Mouse (Mus musculus) midbrain, embryonic 16.5 days (tissue): ENCODE data around the gene Zfp580. TPM values are rescaled to one million over a fixed set of nuclear protein-coding genes. Genes with fewer than 3 reads are reported as not detected.

ENCODE experiments used
- ATAC-seq: fragments of 200-750 bp; cut with Nextera tagmentation; 2 replicates; pipeline ENCODE4 v1.8.0; 2017; ENCODE audit warnings: moderate TSS enrichment
- H3K27ac ChIP-seq: fragments of 300-500 bp; sonication (generic); 2 replicates; pipeline ENCODE4 v1.5.1; 2014; ENCODE audit warnings: mild to moderate bottlenecking, low read length, mixed read lengths
- H3K27me3 ChIP-seq: fragments of 300-500 bp; sonication (generic); 2 replicates; pipeline ENCODE4 v1.6.1; 2014; ENCODE audit warnings: low read depth, low read length, mixed read lengths; ENCODE audit not compliant: control insufficient read depth, insufficient read depth
- H3K36me3 ChIP-seq: fragments of 300-500 bp; sonication (generic); 2 replicates; pipeline ENCODE4 v1.6.1; 2014; ENCODE audit warnings: mild to moderate bottlenecking, low read length, moderate library complexity, mixed read lengths; ENCODE audit not compliant: control insufficient read depth, insufficient read depth
- H3K4me1 ChIP-seq: fragments of 300-500 bp; sonication (generic); 2 replicates; pipeline ENCODE4 v1.6.1; 2014; ENCODE audit warnings: mild to moderate bottlenecking, low read length, mixed read lengths; ENCODE audit not compliant: control insufficient read depth, insufficient read depth
- H3K4me2 ChIP-seq: fragments of 300-500 bp; sonication (generic); 2 replicates; pipeline ENCODE4 v1.6.1; 2014; ENCODE audit warnings: mild to moderate bottlenecking, low read length, mixed read lengths
- H3K4me3 ChIP-seq: fragments of 300-500 bp; sonication (generic); 2 replicates; pipeline ENCODE4 v1.5.1; 2014; ENCODE audit warnings: low read depth, mild to moderate bottlenecking, low read length, moderate library complexity, mixed read lengths
- H3K9ac ChIP-seq: fragments of 300-500 bp; sonication (generic); 2 replicates; pipeline ENCODE4 v1.6.1; 2014; ENCODE audit warnings: low read depth, low read length, mixed read lengths
- H3K9me3 ChIP-seq: fragments of 300-500 bp; sonication (generic); replicated peaks from 2 replicates; pipeline ENCODE4 v1.6.1; 2014; ENCODE audit warnings: mild to moderate bottlenecking, low read length, mixed read lengths; ENCODE audit not compliant: control insufficient read depth, poor library complexity, severe bottlenecking
- WGBS: fragments of 180-500 bp; shearing (Covaris S2); extraction: QIAGEN DNeasy Blood & Tissue Kit; methylation state at CpG from one replicate; pipeline ENCODE4 v1.1.7; 2014; 5-methylcytosine and 5-hydroxymethylcytosine counted together
- polyA plus RNA-seq: library from polyadenylated mRNA; unstranded; fragments of >200 nt; fragmentation: Nextera tagmentation; extraction: Ambion mirVana; gene quantifications from 2 replicates; pipeline ENCODE4 v1.2.1, GENCODE M21; 2015

Zfp580 gene
- polyA plus RNA-seq, 1 experiment from 2014 or later: 117 TPM

DNA sequence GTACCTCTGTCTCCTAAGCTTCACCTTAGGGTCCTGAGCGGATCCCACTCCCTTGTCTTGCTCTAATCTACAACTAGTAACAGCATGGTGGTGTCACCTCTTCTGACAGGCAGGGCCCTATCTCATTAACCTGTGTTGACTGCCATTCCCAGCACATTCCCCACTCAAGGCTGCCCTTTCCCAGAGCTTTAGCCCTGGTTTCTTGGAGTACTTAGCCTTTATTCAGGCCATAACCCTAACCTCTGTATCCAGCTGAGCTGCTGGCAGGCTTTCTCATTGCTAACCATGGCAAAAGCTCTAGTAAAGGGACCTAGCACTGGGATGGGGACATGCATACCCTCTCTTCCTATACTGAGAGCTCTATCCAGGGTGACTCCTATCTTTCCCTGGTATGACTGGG, 7.3 kb downstream of the Zfp580 start:
- WGBS: 93% methylated on average over 1 of the region's 1 CpGs
- Histone ChIP-seq H3K4me1 (peaks cover 60% of the 10 kb centered on the region), H3K36me3 (no peaks in the 10 kb centered on the region), H3K4me3 (no peak overlapping the region), H3K9ac (no peak overlapping the region), H3K27me3 (peaks cover 15% of the 10 kb centered on the region), H3K27ac (no peak overlapping the region), H3K9me3 (no peaks in the 10 kb centered on the region), H3K4me2 (no peak overlapping the region)
- no peak for ATAC-seq

DNA sequence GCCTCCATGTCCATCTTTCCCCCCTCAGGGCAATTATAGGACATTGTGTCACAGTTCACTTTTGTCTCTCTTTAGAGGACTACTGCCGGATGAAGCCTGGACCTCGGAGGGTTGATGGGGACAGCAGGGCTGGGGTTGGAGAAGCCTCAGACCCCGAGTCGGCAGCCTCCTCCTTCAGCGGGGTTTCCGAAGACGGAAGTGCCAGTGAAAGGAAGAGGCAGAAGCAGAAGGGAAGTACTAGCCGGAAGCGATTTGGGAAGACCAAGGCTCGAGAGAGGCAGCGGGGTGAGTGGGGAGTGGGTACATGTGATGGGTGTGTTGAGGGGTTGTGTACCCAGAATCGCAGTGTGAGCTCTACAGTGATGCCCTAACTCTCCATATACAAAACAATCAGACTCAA, 8.1 kb downstream of the Zfp580 start:
- Histone ChIP-seq H3K4me3 (no peak overlapping the region), H3K9ac (peak overlapping the region; percentile 84), H3K27ac (peak overlapping the region; percentile 99), H3K27me3 (peaks cover 13% of the 10 kb centered on the region), H3K9me3 (no peaks in the 10 kb centered on the region), H3K4me2 (no peak overlapping the region), H3K36me3 (no peaks in the 10 kb centered on the region), H3K4me1 (peaks cover 60% of the 10 kb centered on the region)
- no peak for ATAC-seq
- WGBS: 88% methylated on average over 12 of the region's 12 CpGs

DNA sequence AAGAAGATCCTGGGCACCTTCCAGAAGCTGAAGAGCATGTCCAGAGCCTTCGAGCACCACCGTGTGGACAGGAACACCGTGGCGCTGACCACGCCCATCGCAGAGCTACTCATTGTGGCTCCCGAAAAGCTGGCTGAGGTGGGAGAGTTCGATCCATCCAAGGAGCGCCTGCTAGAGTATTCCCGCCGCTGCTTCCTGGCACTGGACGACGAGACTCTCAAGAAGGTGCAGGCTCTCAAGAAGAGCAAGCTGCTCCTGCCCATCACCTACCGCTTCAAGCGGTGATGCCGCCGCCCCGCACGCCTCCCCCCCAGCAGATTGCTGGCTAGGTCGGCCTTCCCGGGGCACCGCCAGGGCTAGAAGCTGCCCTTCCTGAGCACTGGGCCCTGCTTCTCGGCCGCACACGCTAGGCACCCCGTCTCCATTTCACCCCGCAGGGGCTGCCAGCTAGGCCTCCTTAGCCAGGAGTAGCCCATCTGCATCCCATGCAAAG, 8.9 kb downstream of the Zfp580 start:
- Histone ChIP-seq H3K4me2 (peak overlapping the region; percentile 83), H3K9ac (peak overlapping the region; percentile 84), H3K9me3 (no peaks in the 10 kb centered on the region), H3K27me3 (peaks cover 4% of the 10 kb centered on the region; the same call in 1 of the 2 replicates), H3K36me3 (no peaks in the 10 kb centered on the region), H3K27ac (peak overlapping the region; percentile 99), H3K4me1 (peaks cover 53% of the 10 kb centered on the region), H3K4me3 (peak overlapping the region; percentile 61)
- 2% methylated on average over 27 of the region's 27 CpGs for WGBS
- ATAC-seq: peak; percentile 3; the same call in 1 of the 2 replicates

DNA sequence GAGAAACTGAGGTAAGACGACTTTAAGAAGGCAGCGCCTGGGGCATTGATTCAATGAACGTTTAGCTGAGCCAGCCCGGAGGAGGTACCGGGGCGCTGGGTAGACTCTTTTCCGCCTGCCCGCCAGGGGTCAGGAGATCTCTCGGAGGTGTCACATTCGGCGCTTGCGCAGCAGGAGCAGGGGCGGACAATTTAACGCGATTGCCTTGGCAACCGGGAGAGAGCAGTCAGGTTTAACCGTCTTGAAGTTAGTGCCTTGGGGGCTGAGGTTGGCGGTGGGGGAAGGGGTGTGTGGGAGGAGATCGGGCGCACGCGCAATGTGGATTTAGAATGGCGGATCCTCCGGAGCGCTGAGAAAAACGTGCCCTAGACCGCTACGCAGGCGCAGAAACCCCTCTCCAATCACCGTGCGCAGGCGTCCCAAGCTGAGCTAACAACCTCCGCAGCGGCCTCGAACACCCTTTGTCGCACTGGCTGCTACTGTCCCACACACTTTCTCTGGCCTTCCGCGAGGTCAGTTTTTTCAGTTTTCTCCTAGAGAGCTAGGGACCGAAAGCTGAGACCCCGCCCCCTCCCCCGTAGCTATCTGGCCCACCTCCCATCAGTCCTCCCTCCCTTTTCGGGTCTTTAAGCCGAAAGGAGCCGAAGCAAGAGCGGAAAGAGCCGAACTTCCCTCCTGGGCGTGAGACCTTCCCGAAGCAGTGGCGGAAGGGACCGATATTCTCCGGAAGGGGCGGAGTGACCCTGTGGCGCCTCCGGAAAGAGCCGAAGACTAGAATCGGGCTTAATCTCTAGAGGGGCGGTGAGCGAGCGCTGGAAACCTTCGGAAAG, 9.8 kb downstream of the Zfp580 start:
- Histone ChIP-seq H3K4me1 (peaks cover 52% of the 10 kb centered on the region), H3K9me3 (no peaks in the 10 kb centered on the region), H3K36me3 (0 out of 2 replicates have a peak, but pooled peaks cover under 1% of the 10 kb centered on the region), H3K27ac (peak overlapping the region; percentile 99), H3K4me3 (peak overlapping the region; percentile 61), H3K27me3 (no peaks in the 10 kb centered on the region; the same call in 1 of the 2 replicates), H3K4me2 (peak overlapping the region; percentile 83), H3K9ac (peak overlapping the region; percentile 84)
- under 1% methylated on average over 60 of the region's 60 CpGs for WGBS
- ATAC-seq: peak; percentile 91

DNA sequence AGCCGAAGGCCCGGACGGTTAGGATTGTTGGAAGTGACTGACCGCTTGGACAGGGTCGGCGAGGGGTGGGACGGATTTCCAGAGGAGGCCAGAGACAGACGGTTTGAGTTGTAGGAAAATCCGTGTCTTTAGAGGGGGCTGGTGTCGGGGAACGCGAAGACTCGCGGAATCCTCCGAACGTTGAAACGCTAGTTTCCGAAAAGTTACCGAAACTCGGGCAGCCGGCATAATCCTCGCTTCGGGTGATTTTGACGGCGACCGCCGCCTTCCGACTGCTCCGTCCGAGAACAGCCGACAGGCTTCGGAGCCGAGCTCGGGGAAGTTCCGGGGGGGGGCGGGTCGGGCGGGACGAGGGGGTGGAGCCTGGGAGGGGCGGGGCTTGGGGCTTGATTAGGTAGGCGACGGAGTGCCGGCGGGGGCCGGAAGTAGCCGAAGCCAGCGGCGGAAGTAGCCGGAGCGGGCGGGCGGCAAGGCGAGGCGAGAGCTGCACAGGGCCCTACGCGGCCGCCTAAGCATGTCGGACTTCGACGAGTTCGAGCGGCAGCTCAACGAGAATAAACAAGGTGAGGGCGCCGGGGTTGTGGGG, 10.5 kb downstream of the Zfp580 start, which contains the start of gene U2af2:
Gene U2af2, plus strand, starts transcription at position 370 of the 586 bp plus-strand sequence.
- Histone ChIP-seq H3K27me3 (no peaks in the 10 kb centered on the region; the same call in 1 of the 2 replicates), H3K9me3 (no peaks in the 10 kb centered on the region), H3K4me2 (peak within 1 kb of the TSS; percentile 83), H3K27ac (peak within 1 kb of the TSS; percentile 99), H3K4me3 (peak within 1 kb of the TSS; percentile 61), H3K4me1 (peaks cover 51% of the 10 kb centered on the region), H3K9ac (peak within 1 kb of the TSS; percentile 84), H3K36me3 (peaks cover 6% of the 10 kb centered on the region; the same call in 1 of the 2 replicates)
- WGBS: 0% methylated on average over 62 of the region's 65 CpGs
- ATAC-seq: peak; percentile 80

DNA sequence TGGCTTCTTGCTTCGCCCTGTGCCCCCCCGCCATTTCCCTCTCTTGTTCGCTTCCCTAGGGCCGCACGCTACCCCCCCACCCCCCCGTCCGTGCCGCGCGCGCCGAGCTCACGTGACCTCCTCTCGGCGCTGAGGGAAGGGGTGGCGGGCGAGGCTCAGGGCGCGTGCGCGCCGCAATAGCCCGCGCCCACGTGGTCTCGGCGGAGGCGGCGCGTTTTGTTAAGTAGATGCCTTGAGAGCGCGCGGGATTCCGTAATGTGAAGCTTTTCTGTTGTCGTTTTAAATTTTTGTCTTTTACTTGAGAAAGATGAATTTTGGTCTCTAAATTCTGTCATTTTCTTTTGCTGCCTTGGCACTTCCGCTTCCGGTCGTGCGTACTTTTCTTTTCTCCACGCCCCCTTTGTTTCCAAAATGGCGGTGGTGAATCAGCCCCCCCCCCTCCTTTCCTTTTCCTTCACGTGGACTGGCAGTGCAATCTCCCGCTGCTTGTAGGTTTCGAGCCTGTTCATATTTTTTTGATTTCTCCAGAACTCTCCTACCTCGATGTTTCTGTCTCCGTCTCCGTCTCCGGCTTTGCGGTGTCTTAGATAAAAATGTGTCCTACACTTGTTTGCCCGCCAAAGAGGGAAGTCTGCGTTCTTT, 11.1 kb downstream of the Zfp580 start:
- Histone ChIP-seq H3K27me3 (no peaks in the 10 kb centered on the region; the same call in 1 of the 2 replicates), H3K27ac (peak overlapping the region; percentile 99), H3K4me2 (peak overlapping the region; percentile 83), H3K36me3 (peaks cover 6% of the 10 kb centered on the region; the same call in 1 of the 2 replicates), H3K9me3 (no peaks in the 10 kb centered on the region), H3K4me1 (peaks cover 49% of the 10 kb centered on the region), H3K9ac (peak overlapping the region; percentile 84), H3K4me3 (peak overlapping the region; percentile 61)
- under 1% methylated on average over 51 of the region's 51 CpGs for WGBS
- ATAC-seq: peak; percentile 22

DNA sequence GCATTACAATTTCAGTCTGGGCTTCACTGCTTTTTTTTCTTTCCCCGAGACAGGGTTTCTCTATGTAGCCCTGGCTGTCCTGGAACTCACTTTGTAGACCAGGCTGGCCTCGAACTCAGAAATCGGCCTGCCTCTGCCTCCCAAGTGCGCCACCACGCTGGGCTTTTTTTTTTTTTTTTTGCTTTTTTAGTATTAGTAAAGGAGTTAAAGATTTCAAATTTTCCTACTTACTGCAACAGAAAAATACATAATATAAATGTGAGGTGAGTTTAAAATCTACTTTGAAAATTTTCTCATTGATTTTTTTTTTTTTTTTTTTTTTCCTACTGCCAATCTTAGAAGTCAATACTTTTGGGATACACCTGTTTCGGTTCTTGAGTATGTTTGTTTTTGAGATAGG, 13.5 kb downstream of the Zfp580 start:
- no peak overlapping the region for H3K4me3 ChIP-seq

DNA sequence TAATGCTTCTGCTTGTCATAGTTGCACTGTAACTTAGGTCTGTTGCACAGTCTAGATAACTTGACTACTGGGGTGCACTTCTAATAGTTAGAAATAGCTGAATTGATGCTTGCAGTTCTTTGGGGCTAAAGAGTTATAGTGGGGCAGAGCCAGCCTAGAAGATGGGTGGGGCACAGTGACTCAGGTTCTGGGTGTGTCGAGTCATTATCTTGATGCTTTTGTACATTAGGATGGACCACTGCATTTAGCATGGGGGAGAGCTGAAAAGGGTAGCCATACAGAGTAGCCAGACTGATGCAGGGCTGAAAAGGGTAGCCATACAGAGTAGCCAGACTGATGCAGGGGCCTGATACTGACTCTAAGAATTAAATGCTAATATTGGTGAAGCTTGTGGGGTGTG, 22.2 kb downstream of the Zfp580 start:
- no peaks in the 10 kb centered on the region for H3K9me3 ChIP-seq
- peaks cover 53% of the 10 kb centered on the region for H3K36me3 ChIP-seq
- no peaks in the 10 kb centered on the region for H3K27me3 ChIP-seq
- H3K4me2 ChIP-seq: no peak overlapping the region
- WGBS: 83% methylated on average over 1 of the region's 1 CpGs
- H3K9ac ChIP-seq: no peak overlapping the region
- ATAC-seq: no peak
- no peak overlapping the region for H3K27ac ChIP-seq
- H3K4me1 ChIP-seq: no peaks in the 10 kb centered on the region
- no peak overlapping the region for H3K4me3 ChIP-seq

More for the DNA sequence above, 13.5 kb downstream of the Zfp580 start:
- WGBS: 96% methylated on average over 6 of the region's 6 CpGs
- Histone ChIP-seq H3K9ac (no peak overlapping the region), H3K9me3 (no peaks in the 10 kb centered on the region), H3K27me3 (no peaks in the 10 kb centered on the region), H3K36me3 (peaks cover 23% of the 10 kb centered on the region), H3K4me1 (peaks cover 32% of the 10 kb centered on the region), H3K4me2 (no peak overlapping the region), H3K27ac (no peak overlapping the region)
- no peak for ATAC-seq
